Mouse (Mus musculus) forebrain, embryonic 11.5 days (tissue): ENCODE results near the gene Ric8a. TPM values are rescaled to one million over a fixed set of nuclear protein-coding genes. Genes with fewer than 3 reads are reported as not detected.
"Not testable (repeated sequence)": the region's sequence is repeated elsewhere in the genome, so short reads cannot be mapped to it uniquely, and the experiment has no call there.

Experiments
- ATAC-seq: fragments of 200-750 bp; cut with Nextera tagmentation; replicated peaks from 2 replicates; pipeline ENCODE4 v1.8.0; 2017; ENCODE audit warnings: moderate TSS enrichment; ENCODE audit not compliant: low FRiP score
- DNase-seq: peaks from one replicate; pipeline ENCODE4 v3.0.0-alpha.2; 2017; ENCODE audit warnings: low spot score
- H3K27ac ChIP-seq: fragments of 300-500 bp; sonication (generic); 2 replicates; pipeline ENCODE4 v1.5.1; 2014; ENCODE audit warnings: low read depth, low read length
- H3K27me3 ChIP-seq: fragments of 300-500 bp; sonication (generic); 2 replicates; pipeline ENCODE4 v1.6.1; 2014; ENCODE audit warnings: mild to moderate bottlenecking, low read length, mixed read lengths; ENCODE audit not compliant: control insufficient read depth, insufficient read depth
- H3K36me3 ChIP-seq: fragments of 300-500 bp; sonication (generic); 2 replicates; pipeline ENCODE4 v1.6.1; 2014; ENCODE audit warnings: mild to moderate bottlenecking, low read length, moderate library complexity, mixed read lengths; ENCODE audit not compliant: control insufficient read depth, insufficient read depth
- H3K4me1 ChIP-seq: fragments of 300-500 bp; sonication (generic); replicated peaks from 2 replicates; pipeline ENCODE4 v1.6.1; 2014; ENCODE audit warnings: low read length, mixed read lengths; ENCODE audit not compliant: control insufficient read depth, insufficient read depth
- H3K4me2 ChIP-seq: fragments of 300-500 bp; sonication (generic); 2 replicates; pipeline ENCODE4 v1.6.1; 2014; ENCODE audit warnings: low read depth, mild to moderate bottlenecking, low read length, moderate library complexity, mixed read lengths; ENCODE audit not compliant: severe bottlenecking
- H3K4me3 ChIP-seq: fragments of 300-500 bp; sonication (generic); 2 replicates; pipeline ENCODE4 v1.5.1; 2014; ENCODE audit warnings: low read depth, low read length
- H3K9ac ChIP-seq: fragments of 300-500 bp; sonication (generic); 2 replicates; pipeline ENCODE4 v1.6.1; 2014; ENCODE audit warnings: low read length
- H3K9me3 ChIP-seq: fragments of 300-500 bp; sonication (generic); 2 replicates; pipeline ENCODE4 v1.6.1; 2016; ENCODE audit warnings: low read length, mixed read lengths; ENCODE audit not compliant: control insufficient read depth
- WGBS: fragments of 180-500 bp; shearing (Covaris S2); extraction: QIAGEN DNeasy Blood & Tissue Kit; methylation state at CpG from one replicate; pipeline ENCODE4 v1.1.7; 2014; 5-methylcytosine and 5-hydroxymethylcytosine counted together
- polyA plus RNA-seq: library from polyadenylated mRNA; unstranded; fragments of >200 nt; fragmentation: Nextera tagmentation; extraction: Ambion mirVana; gene quantifications from 2 replicates; pipeline ENCODE4 v1.2.1, GENCODE M21; 2014

Ric8a gene
- polyA plus RNA-seq, 1 experiment from 2014 or later, result 57.2 TPM

DNA sequence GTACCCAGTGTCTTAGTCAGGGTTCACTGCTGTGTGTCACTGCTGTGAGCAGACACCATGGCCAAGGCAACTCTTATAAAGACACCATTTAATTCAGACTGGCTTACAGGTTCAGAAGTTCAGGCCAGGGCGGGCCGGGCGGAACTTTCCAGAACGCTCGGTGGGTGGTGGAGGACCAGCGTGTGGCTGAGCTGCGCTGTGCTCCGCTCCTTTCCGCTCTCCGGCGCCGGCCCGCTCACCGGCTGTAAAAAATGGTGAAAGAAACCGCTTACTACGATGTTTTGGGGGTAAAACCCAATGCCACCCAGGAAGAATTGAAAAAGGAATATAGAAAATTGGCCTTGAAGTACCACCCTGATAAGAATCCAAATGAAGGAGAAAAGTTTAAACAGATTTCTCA is 33.9 kb downstream of the Ric8a start:
- H3K9ac ChIP-seq, H3K27ac ChIP-seq, H3K4me3 ChIP-seq, DNase-seq, ATAC-seq, H3K27me3 ChIP-seq, H3K4me1 ChIP-seq, H3K4me2 ChIP-seq, H3K9me3 ChIP-seq: not testable (repeated sequence)
- WGBS, result 97% methylated on average over 16 of the region's 16 CpGs
- peaks cover 13% of the 10 kb centered on the region; the same call in 1 of the 2 replicates for H3K36me3 ChIP-seq

GRCm38 (mm10) chr7:140894031-140894430 is 37.3 kb downstream of the Ric8a start:
- no peaks in the 10 kb centered on the region for H3K27me3 ChIP-seq
- H3K27ac ChIP-seq, result no peak overlapping the region
- 90% methylated on average over 7 of the region's 7 CpGs for WGBS
- no peak overlapping the region for H3K9ac ChIP-seq
- ATAC-seq, result no peak
- no peak overlapping the region for H3K4me3 ChIP-seq
- H3K36me3 ChIP-seq, result peaks cover 15% of the 10 kb centered on the region; the same call in 1 of the 2 replicates
- DNase-seq, result no peak
- H3K9me3 ChIP-seq, result no peaks in the 10 kb centered on the region
- H3K4me1 ChIP-seq, result no peaks in the 10 kb centered on the region
- no peak overlapping the region for H3K4me2 ChIP-seq

GRCm38 (mm10) chr7:140894611-140895010 is 37.9 kb downstream of the Ric8a start:
- Histone ChIP-seq H3K36me3 (peaks cover 16% of the 10 kb centered on the region; the same call in 1 of the 2 replicates), H3K4me1 (no peaks in the 10 kb centered on the region), H3K9ac (no peak overlapping the region), H3K27me3 (no peaks in the 10 kb centered on the region), H3K27ac (no peak overlapping the region), H3K9me3 (no peaks in the 10 kb centered on the region), H3K4me3 (no peak overlapping the region), H3K4me2 (no peak overlapping the region)
- no peak for DNase-seq
- ATAC-seq, result no peak
- over 99% methylated on average over 3 of the region's 3 CpGs for WGBS

DNA sequence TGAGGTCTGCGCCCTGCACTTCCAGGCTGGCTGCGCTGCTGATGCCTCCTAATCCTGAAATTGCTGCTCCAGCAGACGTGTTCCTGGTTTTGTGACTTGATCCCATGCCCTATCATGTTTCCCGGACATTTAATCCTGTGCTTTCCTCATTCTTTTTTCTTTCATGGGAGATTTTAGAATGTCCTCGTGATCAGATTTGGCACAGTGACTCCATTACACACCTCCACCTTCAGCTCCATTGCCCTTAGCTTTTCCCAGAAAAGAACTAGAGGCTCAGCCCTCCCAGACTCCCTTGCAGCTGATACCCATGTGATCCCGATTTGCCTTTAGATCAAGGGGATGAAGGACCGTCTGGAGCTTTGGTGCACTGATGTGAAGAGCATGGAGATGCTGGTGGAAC is 41.1 kb downstream of the Ric8a start:
- no peak overlapping the region for H3K4me2 ChIP-seq
- no peak overlapping the region for H3K9ac ChIP-seq
- no peaks in the 10 kb centered on the region for H3K27me3 ChIP-seq
- no peaks in the 10 kb centered on the region for H3K9me3 ChIP-seq
- no peaks in the 10 kb centered on the region for H3K4me1 ChIP-seq
- no peak overlapping the region for H3K27ac ChIP-seq
- WGBS, result 88% methylated on average over 7 of the region's 7 CpGs
- DNase-seq (no peak), ATAC-seq (no peak)
- peaks cover 13% of the 10 kb centered on the region; the same call in 1 of the 2 replicates for H3K36me3 ChIP-seq
- H3K4me3 ChIP-seq, result no peak overlapping the region

GRCm38 (mm10) chr7:140899121-140899520 is 42.4 kb downstream of the Ric8a start:
- 83% methylated on average over 3 of the region's 3 CpGs for WGBS
- H3K27me3 ChIP-seq, result no peaks in the 10 kb centered on the region
- no peaks in the 10 kb centered on the region for H3K9me3 ChIP-seq
- H3K9ac ChIP-seq, result no peak overlapping the region
- H3K36me3 ChIP-seq, result peaks cover 13% of the 10 kb centered on the region; the same call in 1 of the 2 replicates
- no peak overlapping the region for H3K4me3 ChIP-seq
- ATAC-seq (no peak), DNase-seq (no peak)
- no peak overlapping the region for H3K27ac ChIP-seq
- no peaks in the 10 kb centered on the region for H3K4me1 ChIP-seq
- H3K4me2 ChIP-seq, result no peak overlapping the region

- WGBS, result 85% methylated on average over 10 of the region's 10 CpGs
- DNase-seq, result no peak
These were observed 43.5 kb downstream of the Ric8a start, which contains the start of gene Cox8b for GRCm38 (mm10) chr7:140900220-140900619. TSS of gene Cox8b (minus strand) at chr7:140900446.

DNA sequence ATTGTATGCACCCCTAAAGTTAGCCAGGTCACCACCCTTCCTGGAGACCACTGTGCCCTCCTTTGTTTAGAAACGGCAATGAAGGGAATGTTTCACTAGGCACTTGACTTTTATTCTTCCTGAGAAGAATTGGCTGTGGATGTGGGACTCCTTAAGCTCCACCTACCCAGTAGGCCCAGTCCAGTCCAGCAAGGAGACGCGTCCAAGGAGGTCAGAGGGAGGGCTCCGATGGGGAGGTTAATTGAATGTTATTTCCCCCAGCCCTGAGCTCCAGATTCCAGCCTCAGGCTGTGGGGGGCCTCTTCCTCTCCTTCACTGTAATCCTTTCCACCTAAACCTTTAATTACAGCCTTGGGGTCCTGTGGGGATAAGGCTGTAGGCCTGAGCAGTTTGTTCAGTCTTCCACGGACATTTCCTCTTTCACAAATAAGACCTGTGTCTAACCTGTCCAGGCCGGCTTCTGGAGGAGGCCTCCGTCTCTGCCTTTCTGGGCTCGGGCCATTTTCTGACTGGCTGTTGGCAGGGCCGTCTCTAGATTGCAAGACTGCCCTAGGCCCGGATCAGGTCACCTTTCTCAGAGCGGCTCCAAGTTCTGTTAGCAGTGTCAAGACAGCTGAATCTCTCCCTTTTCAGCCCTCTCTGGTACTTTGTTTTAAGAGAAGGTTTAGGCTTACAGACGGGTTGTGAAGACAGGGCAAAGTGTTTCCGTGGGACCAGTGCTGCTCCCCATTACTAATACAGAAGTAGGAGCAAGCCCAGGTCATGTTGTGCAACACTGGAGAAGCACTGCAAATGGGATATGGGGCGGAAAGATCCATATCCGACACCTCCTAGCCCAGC is 45.5 kb downstream of the Ric8a start:
- Histone ChIP-seq H3K9me3 (no peaks in the 10 kb centered on the region), H3K9ac (no peak overlapping the region), H3K4me3 (no peak overlapping the region), H3K27ac (no peak overlapping the region), H3K27me3 (no peaks in the 10 kb centered on the region), H3K4me2 (no peak overlapping the region), H3K4me1 (no peaks in the 10 kb centered on the region), H3K36me3 (peaks cover 10% of the 10 kb centered on the region; the same call in 1 of the 2 replicates)
- WGBS, result 66% methylated on average over 15 of the region's 15 CpGs
- no peak for ATAC-seq
- DNase-seq, result no peak

More at GRCm38 (mm10) chr7:140900220-140900619, 43.5 kb downstream of the Ric8a start, which contains the start of gene Cox8b:
- H3K4me1 ChIP-seq, result no peaks in the 10 kb centered on the region
- H3K27ac ChIP-seq, result no peak within 1 kb of the TSS
- peaks cover 13% of the 10 kb centered on the region; the same call in 1 of the 2 replicates for H3K36me3 ChIP-seq
- H3K27me3 ChIP-seq, result no peaks in the 10 kb centered on the region
- H3K9me3 ChIP-seq, result no peaks in the 10 kb centered on the region
- no peak for ATAC-seq
- H3K4me2 ChIP-seq, result no peak within 1 kb of the TSS
- H3K4me3 ChIP-seq, result no peak within 1 kb of the TSS
- H3K9ac ChIP-seq, result no peak within 1 kb of the TSS

GRCm38 (mm10) chr7:140903212-140903611 is 46.5 kb downstream of the Ric8a start:
- Histone ChIP-seq H3K9ac (peak overlapping the region; percentile 27; the same call in 1 of the 2 replicates), H3K27ac (no peak overlapping the region), H3K4me1 (no peaks in the 10 kb centered on the region), H3K9me3 (no peaks in the 10 kb centered on the region), H3K36me3 (peaks cover 6% of the 10 kb centered on the region; the same call in 1 of the 2 replicates), H3K4me3 (no peak overlapping the region), H3K4me2 (no peak overlapping the region), H3K27me3 (no peaks in the 10 kb centered on the region)
- DNase-seq (peak; percentile 86), ATAC-seq (peak; percentile 72)
- 27% methylated on average over 13 of the region's 13 CpGs for WGBS
